Mouse (Mus musculus) kidney, adult 2 months (tissue): ENCODE results near the gene Itga11.

Experiments
- CTCF ChIP-seq: fragments of 200-500 bp; conservative IDR thresholded peaks from 2 replicates; pipeline ENCODE4 v1.5.1; 2011; ENCODE audit warnings: low read depth, mild to moderate bottlenecking, control low read depth, low read length, moderate library complexity, mixed read lengths; ENCODE audit not compliant: insufficient read depth, insufficient read length
- POLR2A ChIP-seq: fragments of 200-500 bp; IDR thresholded peaks from one replicate; pipeline ENCODE4 v1.6.1; 2011; ENCODE audit warnings: low read depth, low read length, control low read depth

DNA sequence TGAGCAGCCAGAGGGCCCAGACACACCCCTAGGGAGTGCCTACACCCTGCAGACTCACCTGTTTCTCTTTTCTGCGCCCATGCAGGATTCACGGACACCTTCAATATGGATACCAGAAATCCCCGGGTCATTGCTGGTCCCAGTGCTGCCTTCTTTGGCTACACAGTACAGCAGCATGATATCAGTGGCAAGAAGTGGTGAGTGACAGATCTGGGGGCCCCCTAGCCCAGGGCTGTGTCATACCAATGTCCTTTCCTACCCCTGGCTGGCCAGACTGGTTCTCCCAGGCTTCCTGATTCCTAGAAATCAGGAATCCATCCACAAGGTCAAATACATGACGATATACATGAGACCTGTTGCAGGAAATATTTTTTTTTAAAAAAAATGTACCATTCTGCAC, 19.2 kb downstream of the Itga11 start:
- TF ChIP-seq CTCF (no peak), POLR2A (no peak)
